Mouse (Mus musculus): ENCODE results near the gene Rab35. TPM values are rescaled to one million over a fixed set of nuclear protein-coding genes. Genes with fewer than 3 reads are reported as not detected.

Rab35 gene
- total and polyA plus RNA-seq, 3 experiments: 33.8 to 62.2 (median 37.5) TPM

GRCm38 (mm10) chr5:115585616-115586015 is 46.1 kb upstream of the Rab35 start:
- in situ Hi-C loops (cut with MboI; ENCODE audit: low pct_ligation_motif_present, low pct_unique_long_range_greater_than_20kb, low sequenced_read_pairs): no loop called here
- TF ChIP-seq CHD1 (IDR thresholded peaks at IDR 0.05; ENCODE audit: low read depth, low read length): no peak
- no peak for TF ChIP-seq EP300 (IDR thresholded peaks at IDR 0.05; ENCODE audit: low read length)
- TF ChIP-seq MYC (IDR thresholded peaks at IDR 0.05; ENCODE audit: low read depth, low read length): no peak
- TF ChIP-seq TCF12 (IDR thresholded peaks at IDR 0.05; ENCODE audit: low read depth, low read length): no peak
- no peak for TF ChIP-seq SMC3 (IDR thresholded peaks at IDR 0.05; ENCODE audit: low read depth, low read length)
- TF ChIP-seq USF1 (IDR thresholded peaks at IDR 0.05; ENCODE audit: low read depth, low read length): no peak
- no peak for TF ChIP-seq PAX5 (IDR thresholded peaks at IDR 0.05; ENCODE audit: low read length)
- no peak for TF ChIP-seq HCFC1 (IDR thresholded peaks at IDR 0.05; ENCODE audit: low read depth, low read length)
- no peak for TF ChIP-seq CHD2 (IDR thresholded peaks at IDR 0.05; ENCODE audit: low read length)
- TF ChIP-seq KAT2A (IDR thresholded peaks at IDR 0.05; ENCODE audit: insufficient replicate concordance, low read length): no peak
- TF ChIP-seq RCOR1 (conservative IDR thresholded peaks at IDR 0.05; ENCODE audit: low read depth, low read length): no peak
- no peak for TF ChIP-seq JUND (conservative IDR thresholded peaks at IDR 0.05; ENCODE audit: low read depth, low read length)
- Histone ChIP-seq H3K4me3 (replicated peaks in 1 of 3; ENCODE audit: low read depth in 2 of 3, low read length in 2 of 3, poor library complexity in 1 of 3) (no peak overlapping the region), H3K9me3 (replicated peaks; ENCODE audit: low read length) (peaks cover 25% of the 10 kb centered on the region), H3K27ac (ENCODE audit: insufficient read depth, low read depth) (no peak overlapping the region), H3K36me3 (replicated peaks in 1 of 2; ENCODE audit: control insufficient read depth in 1 of 2, insufficient read depth in 1 of 2, low read length in 1 of 2) (peaks cover 82 to 96% of the 10 kb centered on the region in 2 experiments), H3K9ac (ENCODE audit: insufficient read depth, low read depth) (no peak overlapping the region), H3K4me1 (ENCODE audit: control insufficient read depth in 1 of 2, insufficient read depth in 2 of 2) (peaks cover 0 to 2% of the 10 kb centered on the region in 2 experiments; a peak in 1 of 4 replicates), H3K27me3 (replicated peaks) (no peaks in the 10 kb centered on the region), H3K4me2 (ENCODE audit: insufficient read depth, low read depth, poor library complexity, severe bottlenecking) (no peak overlapping the region), H3K79me2 (replicated peaks; ENCODE audit: control insufficient read depth, extremely low read depth, insufficient read depth, poor library complexity, severe bottlenecking) (no peaks in the 10 kb centered on the region)
- dilution Hi-C loops (cut with MboI; ENCODE audit: extremely low pct_ligation_motif_present, extremely low pct_unique_long_range_greater_than_20kb, low sequenced_read_pairs): no loop called here
- no peak for DNase-seq (ENCODE audit: extremely low read depth)

GRCm38 (mm10) chr5:115586166-115586565 is 45.5 kb upstream of the Rab35 start:
- TF ChIP-seq ZMIZ1 (IDR thresholded peaks at IDR 0.05; ENCODE audit: low read depth, low read length) (no peak), SIN3A (IDR thresholded peaks at IDR 0.05; ENCODE audit: low read length) (no peak), TBP (conservative IDR thresholded peaks at IDR 0.05; ENCODE audit: low read depth, low read length) (no peak), JUN (IDR thresholded peaks at IDR 0.05; ENCODE audit: insufficient read depth, low read depth, low read length) (no peak), POLR2A (IDR thresholded peaks at IDR 0.05; ENCODE audit: low read depth, low read length) (no peak), ELF1 (IDR thresholded peaks at IDR 0.05; ENCODE audit: low read depth, low read length) (no peak)
- Histone ChIP-seq H3K4me1 (ENCODE audit: control insufficient read depth in 1 of 2, insufficient read depth in 2 of 2) (peaks cover 0 to 2% of the 10 kb centered on the region in 2 experiments; a peak in 1 of 4 replicates), H3K4me2 (ENCODE audit: insufficient read depth, low read depth, poor library complexity, severe bottlenecking) (no peak overlapping the region), H3K9ac (ENCODE audit: insufficient read depth, low read depth) (no peak overlapping the region), H3K36me3 (replicated peaks in 1 of 2; ENCODE audit: control insufficient read depth in 1 of 2, insufficient read depth in 1 of 2, low read length in 1 of 2) (peaks cover 82 to 96% of the 10 kb centered on the region in 2 experiments), H3K9me3 (replicated peaks; ENCODE audit: low read length) (peaks cover 21% of the 10 kb centered on the region), H3K79me2 (replicated peaks; ENCODE audit: control insufficient read depth, extremely low read depth, insufficient read depth, poor library complexity, severe bottlenecking) (no peaks in the 10 kb centered on the region), H3K27me3 (replicated peaks) (no peaks in the 10 kb centered on the region), H3K4me3 (replicated peaks in 1 of 3; ENCODE audit: low read depth in 2 of 3, low read length in 2 of 3, poor library complexity in 1 of 3) (no peak overlapping the region), H3K27ac (ENCODE audit: insufficient read depth, low read depth) (no peak overlapping the region)
- dilution Hi-C loops (cut with MboI; ENCODE audit: extremely low pct_ligation_motif_present, extremely low pct_unique_long_range_greater_than_20kb, low sequenced_read_pairs) (no loop called here), in situ Hi-C loops (cut with MboI; ENCODE audit: low pct_ligation_motif_present, low pct_unique_long_range_greater_than_20kb, low sequenced_read_pairs) (no loop called here)
- no peak for DNase-seq (ENCODE audit: extremely low read depth)

Measured in CH12.LX (cell line).